Mouse (Mus musculus) ovary, postnatal 10 days (tissue): ENCODE measurements around the gene Stk10.

Experiments
- DNase-seq: peaks from one replicate; pipeline ENCODE4 v3.0.0; 2022; ENCODE audit warnings: low spot score

Stk10 gene

DNA sequence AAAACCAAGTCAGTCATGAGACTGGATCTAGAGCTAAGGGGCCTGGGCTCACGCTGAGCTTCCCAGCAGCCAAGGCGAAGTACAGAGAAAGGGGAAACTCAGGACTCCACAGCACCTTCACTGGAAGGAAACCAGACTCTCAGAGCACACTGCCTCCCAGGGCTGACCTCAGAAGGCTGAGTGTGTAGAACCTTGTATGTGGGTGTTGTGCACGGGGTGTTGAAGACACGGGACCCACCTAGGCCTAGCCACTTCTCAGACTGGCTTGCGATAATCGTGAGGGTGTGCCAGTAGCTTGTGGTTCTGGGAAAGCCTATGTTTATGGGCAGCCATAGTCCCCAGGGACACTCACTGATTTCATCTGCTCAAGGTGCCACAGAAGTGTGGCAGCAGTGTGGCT, 38.0 kb downstream of the Stk10 start:
- no peak for DNase-seq

DNA sequence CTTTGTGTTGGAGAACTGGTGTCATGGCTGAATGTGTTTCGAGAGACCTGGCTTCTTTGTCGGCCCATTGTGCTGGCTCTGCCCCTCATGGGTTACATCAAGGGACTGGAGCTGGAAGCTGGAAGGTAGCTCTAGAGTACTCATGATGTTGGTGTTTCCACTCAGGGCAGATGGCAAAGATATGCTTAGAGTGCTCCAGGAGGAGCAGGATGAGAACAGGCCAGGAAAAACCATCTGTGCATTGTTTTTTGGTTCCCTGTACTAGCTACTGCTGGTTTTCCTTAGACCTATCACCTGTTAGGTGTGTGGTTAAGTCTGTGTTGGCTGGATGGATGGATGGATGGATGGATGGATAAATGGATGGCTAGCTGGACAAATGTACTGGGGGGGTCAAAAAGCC, 40.6 kb downstream of the Stk10 start:
- no peak for DNase-seq

DNA sequence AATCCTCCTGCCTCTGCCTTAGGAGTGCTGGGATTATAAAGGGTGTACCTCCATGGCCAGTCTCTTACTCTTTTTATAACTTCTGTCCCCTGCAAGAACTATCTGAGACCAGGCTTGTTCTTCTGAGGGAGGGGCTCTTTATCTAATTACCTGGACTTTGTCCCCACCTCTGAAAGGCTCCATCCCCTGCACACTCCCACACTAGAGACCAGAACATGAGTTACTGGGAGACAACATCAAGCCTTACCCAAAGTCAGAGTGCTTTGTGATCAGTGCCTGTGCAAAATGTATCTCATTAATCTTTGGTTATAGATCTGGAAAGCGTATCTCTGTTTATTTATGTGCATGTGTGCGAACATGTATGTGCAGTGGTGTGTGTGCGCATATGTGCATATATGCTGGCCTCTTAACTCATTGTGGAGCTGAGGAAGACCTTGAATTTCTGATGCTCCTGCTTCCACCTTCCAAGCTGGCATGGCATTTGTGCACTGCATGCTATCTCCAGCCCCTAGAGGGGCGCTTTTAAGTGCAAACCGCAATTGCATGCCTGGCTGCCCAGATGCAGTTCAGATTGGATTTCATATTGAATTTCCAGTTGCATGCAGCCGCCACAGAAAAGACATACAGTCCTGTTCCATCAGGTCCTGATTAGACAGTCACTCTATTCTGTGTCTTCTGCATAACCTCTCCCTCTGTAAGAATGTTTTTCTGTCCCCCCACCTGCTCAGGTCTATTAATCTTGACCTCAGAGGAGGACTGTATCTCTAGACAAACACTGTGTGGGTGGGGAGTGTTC, 43.1 kb downstream of the Stk10 start:
- DNase-seq: no peak

DNA sequence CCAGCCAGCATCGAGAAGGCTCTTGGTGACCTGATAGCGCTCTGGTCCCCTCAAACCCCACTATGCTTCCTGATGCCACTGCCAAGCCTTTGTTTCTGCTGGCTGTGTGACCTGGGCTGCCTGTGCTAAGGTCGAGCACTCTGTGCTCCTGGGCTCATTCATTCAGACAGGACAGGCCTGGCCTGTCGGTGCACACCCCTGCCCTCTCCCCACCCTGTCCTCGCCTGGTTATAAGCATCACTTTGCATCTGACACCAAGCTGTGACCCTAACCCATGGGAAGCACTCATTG, 43.6 kb downstream of the Stk10 start:
- DNase-seq: no peak

DNA sequence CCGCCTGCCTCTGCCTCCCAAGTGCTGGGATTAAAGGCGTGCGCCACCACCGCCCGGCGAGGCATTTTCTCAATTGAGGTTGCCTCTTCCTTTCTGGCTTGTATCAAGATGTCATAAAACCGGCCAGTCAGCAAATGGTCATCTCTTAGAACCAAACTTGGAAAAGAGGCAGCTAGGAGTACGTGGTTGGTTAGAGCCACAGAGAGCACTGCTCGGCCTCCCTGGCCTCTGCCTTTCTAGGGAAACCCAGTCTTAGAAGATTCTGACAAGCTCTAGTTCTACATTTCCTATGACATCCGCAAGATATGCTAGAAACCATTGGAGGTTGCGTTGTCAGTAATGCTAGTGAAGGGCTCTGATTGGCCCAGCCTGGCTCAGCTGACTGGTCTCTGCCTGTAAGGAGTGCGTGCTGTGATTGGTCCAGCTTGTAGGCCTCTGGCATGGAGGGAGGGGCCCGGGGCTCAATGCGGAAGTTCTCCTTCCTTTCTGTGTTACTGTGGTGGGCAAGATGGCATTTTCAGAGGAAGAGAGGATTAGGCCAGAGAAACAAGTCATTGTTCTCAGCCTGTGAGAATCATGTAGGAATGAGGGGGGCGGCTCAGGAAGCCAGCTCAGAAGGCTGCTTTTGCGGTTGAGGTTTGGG, 47.3 kb downstream of the Stk10 start:
- DNase-seq: no peak

DNA sequence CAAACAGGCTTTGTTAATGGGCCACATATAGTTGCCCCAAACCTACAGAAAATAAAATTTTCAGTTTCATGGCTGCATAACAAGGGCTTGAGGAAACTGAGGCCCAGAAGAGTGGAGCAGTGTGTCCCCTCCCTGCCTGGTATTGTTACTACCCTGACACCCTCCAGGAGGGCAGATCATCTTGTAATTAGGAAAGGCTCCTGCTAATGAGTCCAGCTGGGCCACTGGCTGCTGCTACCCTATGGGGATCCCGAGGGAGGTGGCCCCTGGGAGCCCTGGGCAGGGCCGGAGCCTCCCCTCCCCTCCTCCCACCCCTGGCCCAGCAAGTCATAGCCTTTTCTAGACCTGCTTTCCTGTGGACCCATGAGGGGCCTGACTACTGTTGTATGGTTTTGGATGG, 47.9 kb downstream of the Stk10 start:
- DNase-seq: no peak

DNA sequence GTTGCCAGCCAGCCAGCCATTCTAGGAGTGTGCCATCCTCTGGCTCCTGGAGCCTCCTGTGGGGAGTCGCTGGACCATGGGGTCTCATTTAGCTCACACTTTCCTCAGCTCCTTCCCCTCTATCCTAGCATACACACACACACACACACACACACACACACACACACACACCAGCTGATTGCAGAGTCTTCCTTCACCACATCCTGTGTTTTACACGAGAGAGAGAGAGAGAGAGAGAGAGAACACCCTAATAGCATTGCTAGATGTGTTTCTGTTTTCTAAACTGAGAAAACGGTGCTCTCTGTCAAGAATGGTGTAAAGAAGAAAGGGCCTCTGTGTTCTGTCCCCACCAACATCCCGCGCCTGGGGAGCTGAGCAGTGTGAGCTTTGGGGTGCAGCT, 49.7 kb downstream of the Stk10 start:
- no peak for DNase-seq

DNA sequence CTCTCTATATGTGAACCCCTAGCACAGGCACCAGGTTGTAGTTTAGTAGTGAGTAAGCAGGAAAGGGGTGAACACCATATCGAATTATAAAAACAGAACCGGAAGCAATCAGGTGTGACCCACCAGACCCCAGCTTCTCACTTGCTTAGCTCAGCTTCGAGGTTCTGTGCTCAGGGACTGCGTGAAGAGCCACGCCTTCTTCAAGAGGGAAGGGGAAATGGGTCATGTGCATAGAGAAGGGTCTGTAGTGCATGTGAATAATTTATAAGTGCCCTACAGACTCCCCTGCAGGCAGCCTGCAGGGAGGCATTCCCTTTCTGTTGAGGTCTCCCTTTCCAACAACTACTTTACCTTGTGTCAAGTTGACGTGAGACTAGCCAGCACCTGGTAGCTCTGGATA, 52.9 kb downstream of the Stk10 start:
- DNase-seq: no peak

DNA sequence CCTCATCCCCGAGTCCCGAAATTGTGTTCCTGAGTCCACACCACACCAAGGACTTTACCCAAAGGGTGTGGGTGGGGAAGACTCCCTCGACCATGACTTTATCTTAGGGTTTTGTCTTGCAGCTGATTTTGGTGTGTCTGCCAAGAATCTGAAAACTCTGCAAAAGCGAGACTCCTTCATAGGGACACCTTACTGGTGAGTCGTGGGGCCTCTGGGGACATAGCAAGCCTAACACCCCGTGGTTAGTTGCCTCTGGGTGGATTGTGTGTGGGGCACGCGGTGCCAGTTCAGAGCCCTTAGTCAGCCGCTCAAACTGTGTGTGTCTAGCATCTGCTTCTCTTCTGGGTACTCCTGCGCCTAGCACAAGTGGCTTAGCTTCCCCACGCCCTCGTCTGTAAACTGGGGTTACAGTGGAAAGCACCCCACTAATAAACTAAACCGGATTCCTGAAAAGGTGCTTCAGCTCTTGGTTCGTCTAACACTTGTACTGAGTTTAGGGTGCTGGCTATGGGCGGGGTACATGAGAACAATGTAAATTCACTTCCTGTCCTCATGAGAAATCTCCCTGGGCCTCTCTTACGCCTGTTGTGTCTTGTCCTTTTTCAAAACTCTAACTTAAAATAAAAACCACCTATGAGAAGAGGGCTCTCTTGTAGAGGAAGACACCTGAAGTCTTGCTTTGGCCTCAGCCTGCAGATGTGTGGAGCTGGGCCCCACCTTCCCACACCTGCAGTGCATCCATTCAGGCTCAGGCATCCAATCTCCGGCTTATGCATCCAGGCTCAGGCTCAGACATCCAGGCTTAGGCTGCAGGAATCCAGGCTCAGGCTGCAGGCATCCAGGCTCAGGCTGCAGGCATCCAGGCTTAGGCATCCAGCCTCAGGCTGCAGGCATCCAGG, 54.3 kb downstream of the Stk10 start:
- no peak for DNase-seq

DNA sequence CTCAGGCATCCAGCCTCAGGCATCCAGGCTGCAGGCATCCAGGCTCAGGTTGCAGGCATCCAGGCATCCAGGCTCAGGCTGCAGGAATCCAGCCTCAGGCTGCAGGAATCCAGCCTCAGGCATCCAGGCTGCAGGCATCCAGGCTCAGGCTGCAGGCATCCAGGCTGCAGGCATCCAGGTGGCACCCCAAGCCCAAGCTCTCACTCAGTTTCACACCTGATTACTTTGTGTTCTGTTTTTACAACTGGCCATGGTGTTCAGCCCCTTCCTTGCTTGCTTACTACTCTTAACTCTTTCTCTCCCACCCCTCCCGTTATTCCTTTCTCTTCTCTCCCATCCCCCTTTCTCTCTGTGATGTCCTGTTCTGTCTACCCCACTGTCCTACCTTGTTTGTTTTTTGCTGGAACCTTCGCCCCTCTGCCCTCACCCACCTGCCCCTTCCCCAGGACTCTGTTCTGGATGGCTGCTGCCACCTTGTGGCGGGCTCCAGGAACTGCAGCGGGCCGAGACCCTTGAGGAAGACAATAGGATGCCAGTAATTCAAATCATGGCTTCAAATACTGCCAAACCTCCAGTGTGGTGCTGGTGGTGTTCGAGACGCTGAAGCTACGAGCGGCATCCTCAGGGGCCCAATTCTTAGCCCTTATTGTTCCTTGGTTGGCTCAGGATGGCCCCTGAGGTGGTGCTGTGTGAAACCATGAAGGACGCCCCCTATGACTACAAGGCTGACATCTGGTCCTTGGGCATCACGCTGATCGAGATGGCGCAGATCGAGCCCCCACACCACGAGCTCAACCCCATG, 55.2 kb downstream of the Stk10 start:
- peak; percentile 74 for DNase-seq

DNA sequence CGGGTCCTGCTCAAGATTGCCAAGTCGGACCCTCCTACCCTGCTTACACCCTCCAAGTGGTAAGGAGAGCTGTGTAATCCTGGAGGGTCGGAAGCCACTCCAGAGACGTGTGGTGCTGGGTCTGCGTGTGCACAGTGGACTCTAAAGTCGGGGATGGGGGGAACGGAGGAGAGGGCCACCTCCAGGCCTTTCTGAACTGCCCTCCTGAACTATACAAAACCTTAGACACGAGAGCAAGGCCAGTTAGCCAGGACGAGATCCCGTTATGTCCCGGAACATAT, 55.7 kb downstream of the Stk10 start:
- DNase-seq: no peak

DNA sequence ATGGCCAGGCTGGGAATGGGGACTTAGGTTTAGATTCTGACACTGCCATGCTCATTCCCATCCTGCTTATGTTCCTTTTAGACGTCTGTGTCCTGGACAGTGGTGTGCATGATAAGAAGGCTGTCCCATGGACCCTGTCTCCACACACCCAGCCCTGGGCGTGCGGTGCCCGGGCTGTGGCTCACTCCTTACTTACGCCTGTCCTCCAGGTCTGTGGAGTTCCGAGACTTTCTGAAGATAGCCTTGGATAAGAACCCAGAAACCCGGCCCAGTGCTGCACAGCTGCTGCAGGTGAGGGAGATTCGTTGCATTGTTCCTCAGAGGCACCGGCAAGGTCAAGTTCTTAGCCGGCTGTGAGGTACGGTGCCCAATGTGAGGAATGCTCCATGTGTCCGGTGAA, 56.1 kb downstream of the Stk10 start:
- no peak for DNase-seq

DNA sequence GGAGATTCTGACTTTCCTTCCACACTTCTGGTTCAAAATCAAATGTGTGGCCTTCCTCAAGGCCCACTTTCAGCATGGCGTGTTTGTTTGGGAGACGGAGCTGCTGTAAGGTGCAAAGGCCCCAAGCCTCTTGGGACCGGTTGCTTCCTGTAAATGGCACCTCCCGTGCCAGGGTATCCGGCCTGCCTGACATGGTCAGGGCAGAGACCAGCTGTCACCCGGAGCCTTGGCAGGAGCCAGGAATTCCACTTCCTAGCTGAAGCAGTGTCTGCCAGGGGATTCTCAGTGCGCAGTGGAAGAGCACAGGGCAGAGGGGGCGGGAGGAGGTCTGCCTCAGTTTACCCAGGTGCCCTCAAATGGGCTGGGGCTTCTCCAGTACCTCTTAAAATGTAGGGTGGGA, 56.7 kb downstream of the Stk10 start:
- no peak for DNase-seq

DNA sequence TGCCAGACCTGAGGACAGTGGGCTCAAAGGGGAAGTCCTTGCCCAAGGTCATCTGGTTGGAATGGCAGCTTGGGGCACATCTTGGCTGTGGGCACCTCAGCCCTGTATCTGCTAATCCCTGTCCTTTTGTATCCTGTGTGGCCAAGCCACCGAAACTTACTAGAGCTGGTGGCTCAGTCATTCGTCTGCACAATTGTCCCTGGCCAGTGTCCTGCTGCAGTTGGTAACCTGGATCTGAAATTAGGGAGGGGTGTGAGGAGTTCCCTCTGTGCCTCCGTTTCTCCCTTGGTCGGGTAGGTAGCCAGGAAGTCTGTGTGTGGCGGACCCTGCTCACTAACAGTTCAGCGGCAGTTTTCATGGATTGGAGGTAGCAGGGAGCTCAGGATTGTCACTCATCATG, 57.1 kb downstream of the Stk10 start:
- DNase-seq: no peak

DNA sequence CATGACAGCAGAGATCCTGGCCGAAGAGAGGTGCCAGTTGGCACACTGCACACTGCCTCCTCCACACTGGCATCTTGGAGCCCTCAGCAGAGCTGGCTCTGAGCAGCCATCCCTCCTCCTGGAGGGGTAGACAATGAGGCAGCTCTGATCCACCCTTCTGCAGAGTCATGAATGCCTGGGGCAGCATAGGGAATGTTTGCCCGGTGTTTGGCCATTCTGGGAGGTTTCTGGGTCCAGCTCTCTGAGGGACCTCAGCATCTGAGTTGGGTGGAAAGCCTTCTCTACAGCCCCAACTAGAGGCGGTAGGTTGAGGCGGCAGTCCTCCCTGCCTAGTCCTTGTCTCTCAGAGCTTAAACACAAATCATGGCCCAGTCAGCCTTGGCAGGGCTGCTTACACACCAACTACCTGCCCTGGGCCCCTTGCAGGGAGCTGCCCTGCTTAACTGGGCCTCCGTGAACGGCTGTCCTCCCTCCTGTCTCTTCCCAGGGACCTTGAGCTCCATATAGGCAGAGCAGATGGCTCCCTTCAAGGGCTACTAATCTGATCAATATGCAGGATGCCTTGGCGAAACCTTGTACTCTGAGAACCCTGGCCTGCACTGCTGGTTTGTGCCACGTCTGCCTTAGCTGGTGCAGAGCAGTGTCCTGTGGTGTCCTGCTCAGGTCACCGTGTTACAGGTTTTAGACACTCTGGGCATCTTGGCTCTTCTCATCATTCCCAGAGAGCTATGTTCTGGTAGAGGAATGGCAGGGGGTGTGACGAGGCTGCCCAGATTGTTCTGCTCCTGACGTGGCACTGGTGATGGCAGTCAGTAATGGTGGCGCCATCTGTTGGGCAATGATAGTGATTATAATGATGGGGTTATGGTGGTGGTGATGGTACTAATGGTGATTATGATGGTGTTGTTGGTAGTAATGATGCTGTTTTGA, 59.1 kb downstream of the Stk10 start:
- no peak for DNase-seq

DNA sequence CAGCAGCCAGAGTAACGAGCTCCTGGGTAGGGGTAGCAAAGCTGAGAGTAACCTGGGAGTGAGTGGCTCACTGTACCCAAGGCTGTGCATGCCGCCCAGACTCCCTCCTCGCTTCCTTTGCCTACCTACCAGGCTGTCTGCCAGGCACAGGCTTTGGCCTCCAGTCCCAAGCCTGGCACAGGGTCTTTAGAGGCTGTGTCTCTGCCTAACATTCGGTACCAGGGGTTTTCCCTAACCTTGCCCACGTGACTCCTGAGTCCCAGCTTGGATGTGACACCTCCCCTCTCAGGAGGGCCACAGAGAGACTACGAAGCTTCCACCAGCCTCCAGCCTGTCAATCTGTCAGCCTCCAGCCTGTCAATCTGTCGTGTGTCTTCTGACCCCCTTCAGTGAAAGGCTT, 60.0 kb downstream of the Stk10 start:
- DNase-seq: no peak

DNA sequence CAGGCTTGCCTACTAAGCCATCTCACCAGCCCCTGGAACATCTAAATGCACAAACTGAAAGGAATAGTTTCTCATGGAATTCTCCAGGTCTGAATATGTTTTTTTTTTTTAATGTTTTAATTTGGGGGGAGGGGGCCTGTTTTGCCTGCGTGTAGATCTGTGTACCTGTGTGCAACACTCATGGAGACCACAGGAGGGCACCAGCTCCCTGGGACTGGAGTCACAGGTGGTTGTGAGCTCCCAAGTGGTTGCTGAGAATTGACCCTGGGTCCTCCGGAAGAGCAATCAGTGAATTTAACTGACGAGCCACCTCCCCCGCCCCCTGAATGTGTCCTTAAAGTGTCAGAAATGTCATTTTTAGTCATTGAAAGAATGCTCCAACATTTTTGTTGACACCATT, 61.0 kb downstream of the Stk10 start:
- no peak for DNase-seq

DNA sequence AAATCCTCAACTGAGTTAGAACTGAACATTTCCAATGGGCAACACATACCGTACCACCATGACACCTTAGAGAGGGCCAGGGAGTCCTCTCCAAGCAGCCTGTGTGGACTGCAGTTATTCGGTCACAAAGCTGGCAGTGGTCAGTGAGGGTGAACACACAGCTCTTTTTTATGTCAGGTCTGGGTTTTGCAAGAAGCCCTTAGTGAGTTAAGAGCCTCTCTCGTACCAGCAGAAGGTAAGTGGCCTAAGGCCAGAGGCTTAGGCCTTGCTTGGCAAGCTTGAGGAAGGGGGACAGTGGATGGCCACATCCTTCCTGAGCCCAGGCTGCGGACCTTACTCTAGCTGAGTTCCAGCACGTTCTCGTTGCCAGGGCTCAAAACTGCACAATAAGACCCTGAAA, 67.3 kb downstream of the Stk10 start:
- no peak for DNase-seq

DNA sequence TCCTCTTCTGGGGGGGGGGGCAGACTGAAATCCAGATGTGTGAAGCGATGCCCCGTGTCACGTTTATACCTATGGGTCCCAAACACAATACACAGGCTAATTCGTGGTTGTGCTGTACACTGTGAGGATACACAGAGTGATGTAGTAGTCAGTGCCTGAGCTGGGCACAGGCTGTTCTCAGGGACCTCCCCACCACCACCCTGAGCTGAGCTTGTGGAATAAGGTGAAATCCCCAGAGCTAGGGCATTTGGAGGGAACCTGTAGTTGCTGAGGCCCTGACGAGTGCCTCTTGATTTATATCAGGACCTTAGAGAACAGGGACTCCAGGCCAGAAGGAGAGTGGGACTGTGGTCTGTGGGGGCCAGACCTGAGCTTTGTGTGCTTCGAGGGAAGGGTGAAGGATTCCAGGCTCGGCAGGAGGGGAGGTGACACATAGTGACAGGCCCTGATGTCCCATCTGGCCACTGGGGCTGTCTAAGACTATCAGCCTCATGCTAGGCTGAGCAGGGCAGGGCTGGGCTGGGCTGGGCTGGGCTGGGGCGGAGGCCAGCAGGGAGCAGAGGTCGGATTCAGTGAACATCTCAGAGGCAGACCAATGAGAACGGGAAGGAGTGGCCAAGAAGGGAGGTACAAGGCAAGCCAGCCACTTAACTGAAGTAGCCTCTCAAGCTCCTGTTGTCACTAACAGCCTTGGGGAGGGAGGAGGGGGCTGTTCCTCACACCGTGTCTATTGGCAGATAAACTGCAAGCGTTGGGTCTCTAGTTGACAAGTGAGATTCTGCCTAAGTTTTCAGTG, 68.6 kb downstream of the Stk10 start:
- no peak for DNase-seq

DNA sequence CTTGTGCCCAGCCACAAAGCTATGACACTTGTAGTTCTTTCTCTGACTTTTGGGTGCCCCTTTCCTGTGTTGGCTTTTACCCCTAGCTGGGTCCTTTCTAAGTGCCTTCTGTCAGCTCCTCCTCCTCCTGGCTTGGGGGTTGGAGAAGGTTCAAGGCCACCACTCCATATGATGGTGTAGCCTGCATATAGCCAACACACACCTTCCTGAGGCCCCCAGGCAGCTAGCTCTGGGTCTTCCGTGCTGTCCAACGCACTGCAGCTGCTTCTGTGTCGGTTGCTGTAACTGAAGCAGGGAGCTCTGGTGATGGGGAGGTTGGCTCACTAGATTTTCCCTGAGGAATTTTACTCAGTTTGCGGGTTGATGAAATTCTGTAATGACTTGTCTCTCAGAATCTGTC, 71.6 kb downstream of the Stk10 start:
- no peak for DNase-seq
